Mouse (Mus musculus): Measurements from ENCODE around the gene Grhl3.

Grhl3 gene

DNA sequence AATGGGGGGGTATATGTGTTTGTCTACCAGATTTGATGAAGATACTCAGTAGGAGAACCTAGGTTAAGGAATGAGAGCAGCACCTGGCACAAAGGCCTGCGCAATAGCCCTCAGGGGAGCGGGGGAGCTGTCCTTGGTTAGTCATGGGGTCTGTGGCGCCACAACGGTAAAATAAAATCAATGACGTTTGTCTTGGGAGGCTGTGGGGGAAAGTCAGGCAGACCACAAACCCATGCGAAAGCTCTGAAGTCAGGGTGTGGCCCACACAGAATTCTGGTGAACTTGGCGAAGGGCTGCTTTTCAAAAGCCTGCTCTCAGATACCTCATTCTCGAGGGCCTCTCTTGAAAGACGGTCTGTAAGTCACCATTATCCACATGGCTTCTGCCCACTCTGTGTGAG is 53.0 kb downstream of the Grhl3 start:
- no peak for TF ChIP-seq GATA4 (IDR thresholded peaks at IDR 0.05; ENCODE audit: insufficient replicate concordance, low read length)

DNA sequence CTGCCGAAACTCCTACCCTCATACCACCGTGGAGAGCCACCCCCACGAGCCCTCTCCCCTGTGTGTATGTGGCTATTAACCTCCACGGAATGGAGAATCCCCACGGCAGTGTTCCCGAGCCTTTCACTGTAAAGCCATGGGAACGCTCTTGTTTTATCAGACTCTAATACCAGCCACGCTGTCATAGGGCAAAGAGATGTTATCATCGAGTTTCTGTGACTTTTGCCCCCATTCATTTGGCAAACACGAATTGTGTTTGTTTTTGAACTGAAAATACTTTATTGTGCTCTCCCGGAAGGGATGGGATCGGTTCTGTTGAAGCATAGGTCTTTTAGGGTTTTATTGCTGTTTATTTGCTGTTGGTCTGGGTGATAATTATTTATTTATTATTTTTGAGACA is 55.3 kb downstream of the Grhl3 start:
- TF ChIP-seq GATA4 (IDR thresholded peaks at IDR 0.05; ENCODE audit: insufficient replicate concordance, low read length), result no peak

DNA sequence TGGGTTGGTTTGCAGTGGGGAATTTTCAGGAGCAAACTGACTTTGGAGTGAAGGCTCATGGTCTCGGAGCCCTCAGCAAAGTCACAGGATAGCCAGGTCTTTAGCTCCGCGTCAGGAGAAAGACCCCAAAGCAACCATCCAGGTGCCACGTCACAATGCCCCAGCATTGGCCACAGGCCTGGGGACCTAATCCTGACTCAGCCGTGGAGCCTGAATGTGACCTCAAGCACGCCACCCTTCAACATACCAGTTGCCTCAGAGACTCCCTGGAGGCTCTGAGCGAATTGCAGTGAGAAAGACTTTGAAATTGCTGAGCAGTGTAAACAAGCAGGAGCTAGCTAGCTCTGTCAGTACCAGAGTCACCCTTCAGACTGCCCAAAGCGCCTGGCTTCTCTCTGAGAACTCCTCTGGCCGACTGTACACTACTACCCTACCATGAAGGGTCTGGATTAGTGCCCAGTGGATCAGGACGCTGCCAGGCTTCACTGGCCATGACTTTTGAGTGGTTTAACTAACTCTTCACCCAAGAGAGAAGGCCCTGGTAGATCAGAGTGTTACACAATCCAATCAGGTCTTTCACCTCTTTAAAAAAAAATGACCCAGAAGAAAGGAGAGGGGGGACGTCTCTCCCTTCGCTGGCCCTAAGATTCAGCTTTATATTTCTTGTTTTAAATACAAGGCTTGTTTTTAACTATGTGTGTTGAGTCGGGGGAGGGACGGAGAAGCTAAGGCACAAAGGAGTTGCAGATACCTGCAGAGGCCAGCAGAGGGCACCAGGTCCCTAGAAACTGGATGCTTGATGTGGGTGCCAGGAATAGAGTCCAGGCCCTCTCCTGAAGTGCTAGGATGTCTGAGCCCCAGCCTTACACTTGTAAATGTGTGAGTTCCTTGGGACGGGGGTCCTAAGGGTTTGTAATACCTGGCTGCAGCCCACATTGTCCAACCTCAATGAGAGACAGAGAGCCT is 56.8 kb downstream of the Grhl3 start:
- TF ChIP-seq GATA4 (IDR thresholded peaks at IDR 0.05; ENCODE audit: insufficient replicate concordance, low read length), result no peak

- no peak for TF ChIP-seq GATA4 (IDR thresholded peaks at IDR 0.05; ENCODE audit: insufficient replicate concordance, low read length)
Measured at GRCm38 (mm10) chr4:135514925-135515324, 58.5 kb downstream of the Grhl3 start.

- TF ChIP-seq GATA4 (IDR thresholded peaks at IDR 0.05; ENCODE audit: insufficient replicate concordance, low read length), result no peak
Measured at GRCm38 (mm10) chr4:135513865-135514264, 59.6 kb downstream of the Grhl3 start.

DNA sequence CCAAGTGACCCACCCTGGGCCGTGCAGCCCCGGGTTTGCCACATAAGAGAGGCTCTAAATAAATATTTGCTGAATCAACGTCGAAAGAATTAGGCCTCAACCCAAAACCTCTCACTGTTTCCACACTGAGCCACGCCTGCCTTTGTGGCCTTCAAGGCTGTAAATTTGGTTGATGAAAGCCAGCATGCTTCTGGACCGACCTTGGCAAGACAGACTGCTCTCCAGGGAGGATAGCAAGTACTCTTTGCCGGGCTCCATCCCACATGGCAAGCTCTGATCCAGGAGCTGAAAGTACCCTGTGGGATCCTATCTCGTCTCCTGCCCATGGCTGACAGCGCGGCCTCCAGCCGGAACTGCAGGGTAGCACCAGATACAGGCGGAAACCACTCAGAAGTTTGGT is 63.9 kb downstream of the Grhl3 start:
- TF ChIP-seq GATA4 (IDR thresholded peaks at IDR 0.05; ENCODE audit: insufficient replicate concordance, low read length), result no peak

DNA sequence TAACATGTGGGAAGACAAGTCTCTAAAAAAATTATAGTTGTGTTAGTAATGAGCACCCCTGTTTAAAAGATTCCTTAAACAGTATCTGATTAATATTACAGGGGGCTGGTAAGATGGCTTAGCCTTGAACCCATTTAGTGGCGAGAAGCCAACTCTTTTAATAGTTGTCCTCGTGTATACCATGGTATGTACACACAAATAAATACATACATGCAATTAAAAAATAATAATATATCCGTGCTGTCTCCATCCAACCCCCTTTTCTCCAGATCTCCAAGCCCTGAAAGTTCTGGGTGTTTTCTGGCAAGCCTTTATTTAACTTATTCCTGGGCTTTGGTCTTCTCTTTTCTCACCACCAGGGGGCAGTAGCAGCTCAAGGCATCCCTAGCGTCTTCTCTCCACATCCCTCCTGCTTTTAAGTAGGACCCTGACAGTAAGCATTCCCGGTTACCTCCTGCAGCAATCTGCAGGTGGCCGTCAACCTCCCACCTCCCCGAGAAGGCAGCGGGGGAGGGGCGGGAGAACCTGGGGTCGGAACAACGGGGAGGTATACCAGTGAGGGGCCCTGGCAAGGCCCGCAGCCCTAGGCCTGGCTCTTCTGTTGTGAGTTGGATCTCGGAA is 64.9 kb downstream of the Grhl3 start:
- no peak for TF ChIP-seq GATA4 (IDR thresholded peaks at IDR 0.05; ENCODE audit: insufficient replicate concordance, low read length)

DNA sequence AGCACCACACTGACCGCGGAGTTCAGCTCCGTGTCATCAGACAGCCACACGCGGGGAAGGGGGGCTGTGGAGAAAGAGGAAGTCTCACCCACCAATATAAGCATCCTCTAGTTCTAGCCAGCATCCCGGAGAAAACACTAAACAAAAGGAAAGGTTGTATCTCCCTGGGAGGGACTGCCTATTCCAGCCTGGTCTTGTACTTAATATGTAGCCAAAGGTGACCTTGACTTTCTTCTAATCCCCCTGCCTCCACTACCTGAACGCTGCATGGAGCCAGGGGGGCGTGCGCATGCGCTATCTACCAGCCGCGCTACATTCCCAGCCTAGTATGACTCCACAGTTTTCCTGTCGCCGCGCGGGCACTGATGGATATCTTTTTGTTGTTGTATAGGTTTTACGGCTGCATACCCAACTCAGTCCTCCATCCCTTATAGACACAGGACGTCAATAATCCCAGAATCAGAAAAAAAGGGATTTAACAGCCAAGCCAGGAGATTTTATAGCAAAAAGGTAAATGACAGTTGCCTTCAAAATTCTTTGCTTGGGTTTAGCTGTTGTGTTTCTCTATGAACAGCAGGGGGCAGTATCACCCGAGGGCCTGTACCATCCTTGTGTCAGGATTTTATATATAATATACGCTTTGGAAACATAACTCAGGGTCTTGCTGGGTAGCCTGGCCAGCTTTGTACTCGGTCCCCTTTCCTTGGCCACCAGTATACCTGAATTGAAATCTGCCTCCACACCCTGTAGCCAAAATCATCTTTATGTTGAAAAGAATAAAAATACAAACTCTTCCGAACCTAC is 65.7 kb downstream of the Grhl3 start:
- no peak for TF ChIP-seq GATA4 (IDR thresholded peaks at IDR 0.05; ENCODE audit: insufficient replicate concordance, low read length)

- no peak for TF ChIP-seq GATA4 (IDR thresholded peaks at IDR 0.05; ENCODE audit: insufficient replicate concordance, low read length)
Measured at GRCm38 (mm10) chr4:135505794-135506193, 67.6 kb downstream of the Grhl3 start.

GRCm38 (mm10) chr4:135501587-135501986 is 71.8 kb downstream of the Grhl3 start:
- TF ChIP-seq GATA4 (IDR thresholded peaks at IDR 0.05; ENCODE audit: insufficient replicate concordance, low read length), result no peak

- TF ChIP-seq GATA4 (IDR thresholded peaks at IDR 0.05; ENCODE audit: insufficient replicate concordance, low read length), result no peak
Measured at GRCm38 (mm10) chr4:135499831-135500230, 73.6 kb downstream of the Grhl3 start.

GRCm38 (mm10) chr4:135498136-135498535 is 75.3 kb downstream of the Grhl3 start:
- TF ChIP-seq GATA4 (IDR thresholded peaks at IDR 0.05; ENCODE audit: insufficient replicate concordance, low read length), result no peak

DNA sequence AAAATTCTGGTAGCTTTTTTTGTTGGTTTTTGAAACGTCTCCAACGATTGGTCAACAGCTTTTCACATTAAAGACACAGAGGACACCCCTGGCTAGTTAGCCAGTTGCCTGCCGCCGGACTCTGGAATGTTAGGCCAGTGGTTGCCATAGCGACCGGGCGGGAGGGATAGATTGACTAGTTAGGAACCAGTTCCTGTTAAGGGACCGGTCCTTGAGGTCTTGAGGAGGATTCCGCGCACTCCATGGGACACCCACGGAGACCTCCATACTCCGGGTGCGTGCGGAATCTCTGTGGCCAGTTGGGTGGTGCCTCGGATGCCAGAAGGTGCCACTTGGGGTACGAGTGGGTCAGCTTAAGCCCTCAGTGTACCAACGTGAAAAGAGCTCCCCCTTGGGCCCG is 77.6 kb downstream of the Grhl3 start:
- no peak for TF ChIP-seq GATA4 (IDR thresholded peaks at IDR 0.05; ENCODE audit: insufficient replicate concordance, low read length)

DNA sequence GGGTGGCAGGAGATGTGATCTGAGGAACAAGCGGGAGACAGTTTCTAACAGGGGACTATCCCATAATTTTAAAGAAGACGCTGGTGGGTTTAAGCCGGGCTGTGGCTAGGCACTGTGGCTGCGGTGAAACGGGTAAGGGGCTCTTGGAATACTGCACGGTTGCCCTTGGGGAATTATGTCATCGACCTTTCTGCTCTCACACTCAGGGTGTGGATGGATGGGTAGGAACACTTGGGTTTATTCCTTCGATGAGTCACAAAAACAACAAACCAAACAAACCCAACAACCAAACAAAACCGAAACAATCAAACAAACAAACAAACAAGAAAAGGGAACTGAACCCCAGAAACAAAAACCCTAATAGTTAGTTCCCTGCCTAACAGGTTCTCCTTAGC is 78.0 kb downstream of the Grhl3 start:
- TF ChIP-seq GATA4 (IDR thresholded peaks at IDR 0.05; ENCODE audit: insufficient replicate concordance, low read length), result no peak

- TF ChIP-seq GATA4 (IDR thresholded peaks at IDR 0.05; ENCODE audit: insufficient replicate concordance, low read length), result no peak
Measured at GRCm38 (mm10) chr4:135494521-135495396, 78.7 kb downstream of the Grhl3 start, which contains the start of the genes Stpg1 and Nipal3. Gene Stpg1, plus strand, starts transcription at chr4:135494790. Gene Nipal3, minus strand, starts transcription at chr4:135495038.
